Mouse (Mus musculus): Measurements from ENCODE around the gene Cabp4. TPM values are rescaled to one million over a fixed set of nuclear protein-coding genes. Genes with fewer than 3 reads are reported as not detected.

Gene Cabp4
- 0.04 TPM for polyA plus RNA-seq (2012; fragmentation: generic; extraction: Trizol)
- long read RNA-seq, experiment 1 = 0 reads
- long read RNA-seq, experiment 2 = 0 reads

DNA sequence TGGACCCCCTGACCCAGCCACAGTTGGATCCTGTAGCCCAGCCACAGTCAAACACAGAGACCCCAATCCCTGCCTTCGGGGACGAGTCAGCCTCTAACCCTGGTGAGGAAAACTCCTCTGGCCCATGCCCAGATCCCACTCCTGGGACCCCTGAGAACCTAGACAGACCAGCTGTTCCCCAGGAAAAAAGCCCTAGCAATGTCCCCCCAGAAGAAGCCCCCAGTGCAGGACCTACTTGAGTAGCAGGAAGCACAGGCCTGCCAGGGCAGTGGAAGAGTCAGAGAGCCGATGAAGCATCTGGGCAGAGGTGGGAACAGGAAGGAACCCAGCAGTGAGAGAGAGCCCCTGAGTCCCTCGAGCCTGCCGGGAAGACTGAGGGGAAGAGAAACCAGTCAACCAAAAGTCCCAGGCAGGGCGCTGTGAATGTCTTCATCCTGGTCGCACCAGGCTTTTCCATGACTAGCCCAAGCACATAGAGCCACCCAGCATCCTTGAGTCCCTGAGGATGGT is at the start of gene Cabp4:
TSS of gene Cabp4 (minus strand) at position 275 of the 510 bp plus-strand sequence.
- H3K27me3 ChIP-seq (ENCODE audit: control insufficient read depth, insufficient read depth, insufficient read length) = no peaks in the 10 kb centered on the region
- H3K79me2 ChIP-seq (ENCODE audit: control insufficient read depth, insufficient read depth) = peaks cover 3% of the 10 kb centered on the region
- no peak within 1 kb of the TSS for H3ac ChIP-seq (ENCODE audit: control insufficient read depth, insufficient read length, low read depth)
- H3K4me3 ChIP-seq (ENCODE audit: insufficient read depth, poor library complexity, severe bottlenecking) = no peak within 1 kb of the TSS
- no peak for TF ChIP-seq CEBPB (IDR thresholded peaks at IDR 0.05; ENCODE audit: low read depth)
- TF ChIP-seq MYOD1 (IDR thresholded peaks at IDR 0.05; ENCODE audit: control insufficient read depth, insufficient read length, low read depth) = no peak
- TF ChIP-seq MAX (IDR thresholded peaks at IDR 0.05) = no peak
- TF ChIP-seq FOSL1 (IDR thresholded peaks at IDR 0.05; ENCODE audit: insufficient read depth, low read length, poor library complexity, severe bottlenecking) = no peak
- TF ChIP-seq MYOG (IDR thresholded peaks at IDR 0.05; ENCODE audit: control insufficient read depth, extremely low read depth, insufficient read length) = no peak
- TF ChIP-seq USF1 (IDR thresholded peaks at IDR 0.05; ENCODE audit: low read depth) = no peak
- TF ChIP-seq CTCF (IDR thresholded peaks at IDR 0.05; ENCODE audit: control insufficient read depth, insufficient read depth, insufficient read length) = no peak
- peaks cover 2% of the 10 kb centered on the region for H3K79me3 ChIP-seq (ENCODE audit: low read depth)
- H3K36me3 ChIP-seq (ENCODE audit: control insufficient read depth, insufficient read depth) = no peaks in the 10 kb centered on the region

DNA sequence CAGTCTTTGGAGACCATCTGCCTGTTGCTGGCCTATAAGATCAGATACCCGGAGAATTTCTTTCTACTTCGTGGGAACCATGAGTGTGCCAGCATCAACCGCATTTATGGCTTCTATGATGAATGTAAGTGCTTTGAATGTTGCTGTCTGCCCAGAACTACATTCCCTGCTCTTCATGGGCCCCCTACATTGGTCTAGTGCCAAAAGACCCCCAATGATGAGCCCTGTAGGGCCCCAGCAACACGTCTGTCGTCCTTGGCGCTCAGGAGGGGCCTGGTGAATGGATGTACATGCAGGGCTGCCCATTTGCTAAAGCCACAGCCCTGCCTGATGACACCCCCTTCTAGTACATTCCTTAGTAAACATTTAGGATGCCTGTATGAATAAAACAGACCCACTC is 49.3 kb upstream of the Cabp4 start:
- Histone ChIP-seq H3K79me2 (ENCODE audit: control insufficient read depth, insufficient read depth) (peaks cover 47% of the 10 kb centered on the region), H3K79me3 (ENCODE audit: low read depth) (peaks cover 24% of the 10 kb centered on the region), H3K36me3 (ENCODE audit: control insufficient read depth, insufficient read depth) (peaks cover 53% of the 10 kb centered on the region), H3K27me3 (ENCODE audit: control insufficient read depth, insufficient read depth, insufficient read length) (no peaks in the 10 kb centered on the region), H3ac (ENCODE audit: control insufficient read depth, insufficient read length, low read depth) (peak overlapping the region; percentile 87), H3K4me3 (ENCODE audit: insufficient read depth, poor library complexity, severe bottlenecking) (peak overlapping the region; percentile 84)
- no peak for TF ChIP-seq FOSL1 (IDR thresholded peaks at IDR 0.05; ENCODE audit: insufficient read depth, low read length, poor library complexity, severe bottlenecking)
- no peak for TF ChIP-seq USF1 (IDR thresholded peaks at IDR 0.05; ENCODE audit: low read depth)

DNA sequence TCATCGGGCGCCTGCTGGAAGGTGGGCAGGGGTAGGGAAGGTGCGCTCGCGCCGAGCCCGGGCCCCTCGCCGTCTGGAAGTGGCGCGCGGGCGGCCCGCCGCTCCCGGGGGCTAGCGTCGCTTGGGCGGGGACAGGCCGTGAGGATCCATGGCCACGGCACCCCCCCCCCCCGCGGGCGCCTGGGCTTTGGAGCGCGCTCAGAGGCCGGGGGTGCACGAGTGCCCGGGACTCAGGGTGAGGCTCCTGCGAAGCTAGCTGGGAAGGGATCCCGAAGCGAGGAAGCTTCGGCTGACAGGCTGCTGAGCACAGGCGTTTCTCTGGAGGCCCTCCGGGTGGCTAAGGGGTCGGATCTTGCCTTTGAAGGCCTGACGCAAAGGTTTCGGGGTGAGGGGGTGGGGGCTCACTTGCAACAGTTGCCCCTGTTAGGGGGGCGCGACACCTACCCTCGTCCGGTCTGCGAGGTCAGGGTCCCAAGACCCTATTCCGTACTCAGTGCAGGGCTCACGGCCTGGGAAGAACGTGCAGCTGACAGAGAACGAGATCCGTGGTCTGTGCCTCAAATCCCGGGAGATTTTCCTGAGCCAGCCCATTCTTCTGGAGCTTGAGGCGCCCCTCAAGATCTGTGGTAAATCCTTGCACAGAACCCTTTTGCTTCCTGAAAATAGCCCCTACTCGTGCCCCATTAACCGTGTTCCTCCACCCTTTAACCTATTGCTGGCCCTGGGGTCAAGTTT is 48.6 kb upstream of the Cabp4 start:
- H3K4me3 ChIP-seq (ENCODE audit: insufficient read depth, poor library complexity, severe bottlenecking) = peak overlapping the region; percentile 84
- H3ac ChIP-seq (ENCODE audit: control insufficient read depth, insufficient read length, low read depth) = peak overlapping the region; percentile 87
- peaks cover 47% of the 10 kb centered on the region for H3K79me2 ChIP-seq (ENCODE audit: control insufficient read depth, insufficient read depth)
- peaks cover 24% of the 10 kb centered on the region for H3K79me3 ChIP-seq (ENCODE audit: low read depth)
- H3K27me3 ChIP-seq (ENCODE audit: control insufficient read depth, insufficient read depth, insufficient read length) = no peaks in the 10 kb centered on the region
- peaks cover 48% of the 10 kb centered on the region for H3K36me3 ChIP-seq (ENCODE audit: control insufficient read depth, insufficient read depth)
- no peak for TF ChIP-seq FOSL1 (IDR thresholded peaks at IDR 0.05; ENCODE audit: insufficient read depth, low read length, poor library complexity, severe bottlenecking)
- no peak for TF ChIP-seq MAX (IDR thresholded peaks at IDR 0.05)
- TF ChIP-seq MYOG (IDR thresholded peaks at IDR 0.05; ENCODE audit: control insufficient read depth, extremely low read depth, insufficient read length) = no peak
- TF ChIP-seq CTCF (IDR thresholded peaks at IDR 0.05; ENCODE audit: control insufficient read depth, insufficient read depth, insufficient read length) = no peak
- TF ChIP-seq USF1 (IDR thresholded peaks at IDR 0.05; ENCODE audit: low read depth) = no peak

DNA sequence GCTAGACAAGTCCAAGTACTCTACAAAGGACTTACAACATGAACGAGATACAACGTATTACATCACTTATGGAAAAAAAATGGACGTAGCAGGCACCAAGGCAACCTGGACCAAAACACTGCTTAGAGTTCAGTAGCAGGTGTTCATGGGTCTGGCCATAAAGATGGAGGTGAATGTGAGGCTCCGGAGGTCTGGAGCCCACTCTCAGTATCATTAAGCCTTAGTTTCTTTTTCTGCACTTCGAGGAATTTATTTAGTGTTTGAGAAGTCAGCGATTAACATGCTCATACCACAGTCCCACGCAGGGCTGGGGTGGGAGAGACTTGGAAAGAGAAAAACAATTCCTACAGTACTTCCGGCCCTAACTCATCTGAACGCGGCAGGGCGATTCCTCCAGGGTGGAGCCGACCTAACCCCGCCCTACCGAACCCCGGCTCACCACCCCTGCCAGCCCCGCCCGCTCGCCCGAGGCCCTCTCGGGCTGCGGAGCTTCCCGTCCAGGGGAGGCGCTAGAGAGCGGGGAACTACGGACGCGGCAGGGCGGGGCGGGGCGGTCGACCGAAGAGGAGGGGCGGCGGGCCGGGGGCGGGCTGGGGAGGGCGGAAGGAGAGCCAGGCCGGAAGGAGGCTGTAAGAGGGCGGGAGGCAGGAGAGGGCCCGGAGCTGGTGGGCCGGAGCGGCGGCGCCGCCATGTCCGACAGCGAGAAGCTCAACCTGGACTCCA is 47.9 kb upstream of the Cabp4 start, which contains the start of gene Ppp1ca:
TSS of gene Ppp1ca (plus strand) at position 538 of the 723 bp plus-strand sequence.
- Histone ChIP-seq H3K36me3 (ENCODE audit: control insufficient read depth, insufficient read depth) (peaks cover 41% of the 10 kb centered on the region), H3K4me3 (ENCODE audit: insufficient read depth, poor library complexity, severe bottlenecking) (peak within 1 kb of the TSS; percentile 84), H3ac (ENCODE audit: control insufficient read depth, insufficient read length, low read depth) (peak within 1 kb of the TSS; percentile 87), H3K79me2 (ENCODE audit: control insufficient read depth, insufficient read depth) (peaks cover 47% of the 10 kb centered on the region), H3K27me3 (ENCODE audit: control insufficient read depth, insufficient read depth, insufficient read length) (no peaks in the 10 kb centered on the region), H3K79me3 (ENCODE audit: low read depth) (peaks cover 24% of the 10 kb centered on the region)
- TF ChIP-seq CTCF (IDR thresholded peaks at IDR 0.05; ENCODE audit: control insufficient read depth, insufficient read depth, insufficient read length) = peak; percentile 88
- no peak for TF ChIP-seq MAX (IDR thresholded peaks at IDR 0.05)
- no peak for TF ChIP-seq MYOD1 (IDR thresholded peaks at IDR 0.05; ENCODE audit: control insufficient read depth, insufficient read length, low read depth)

DNA sequence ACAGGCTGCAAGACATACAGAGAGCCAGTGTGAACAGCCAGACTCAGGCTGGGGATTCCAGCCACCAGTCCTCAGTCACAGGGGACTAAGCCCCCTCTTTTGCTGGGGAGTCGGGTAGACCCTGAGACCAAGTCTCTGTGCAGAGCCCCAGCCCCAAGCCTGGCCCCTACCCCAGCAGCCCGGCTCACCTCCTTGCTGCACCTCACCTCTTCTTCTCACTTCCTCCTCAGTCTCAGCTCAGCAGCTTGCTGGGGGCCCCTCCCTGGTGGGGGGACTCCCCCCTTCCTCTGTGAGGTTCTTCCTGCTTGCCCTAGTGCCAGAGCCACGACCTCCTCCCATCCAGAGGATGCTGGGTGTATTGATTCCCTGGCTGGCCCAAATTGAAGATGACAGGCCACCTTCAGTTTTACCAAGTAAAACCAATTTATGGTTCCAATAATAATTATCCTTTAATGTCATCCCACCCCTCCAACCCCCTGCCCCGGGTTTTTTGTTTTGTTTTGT is 47.0 kb upstream of the Cabp4 start, which contains the start of gene Tbc1d10c:
TSS of gene Tbc1d10c (minus strand) at position 454 of the 504 bp plus-strand sequence.
- TF ChIP-seq CEBPB (IDR thresholded peaks at IDR 0.05; ENCODE audit: low read depth) (no peak), MAX (IDR thresholded peaks at IDR 0.05) (no peak), CTCF (IDR thresholded peaks at IDR 0.05; ENCODE audit: control insufficient read depth, insufficient read depth, insufficient read length) (no peak), MYOD1 (IDR thresholded peaks at IDR 0.05; ENCODE audit: control insufficient read depth, insufficient read length, low read depth) (no peak), MYOG (IDR thresholded peaks at IDR 0.05; ENCODE audit: control insufficient read depth, extremely low read depth, insufficient read length) (no peak), USF1 (IDR thresholded peaks at IDR 0.05; ENCODE audit: low read depth) (no peak), FOSL1 (IDR thresholded peaks at IDR 0.05; ENCODE audit: insufficient read depth, low read length, poor library complexity, severe bottlenecking) (no peak)
- Histone ChIP-seq H3ac (ENCODE audit: control insufficient read depth, insufficient read length, low read depth) (peak within 1 kb of the TSS; percentile 87), H3K36me3 (ENCODE audit: control insufficient read depth, insufficient read depth) (peaks cover 33% of the 10 kb centered on the region), H3K27me3 (ENCODE audit: control insufficient read depth, insufficient read depth, insufficient read length) (no peaks in the 10 kb centered on the region), H3K79me3 (ENCODE audit: low read depth) (peaks cover 24% of the 10 kb centered on the region), H3K79me2 (ENCODE audit: control insufficient read depth, insufficient read depth) (peaks cover 39% of the 10 kb centered on the region), H3K4me3 (ENCODE audit: insufficient read depth, poor library complexity, severe bottlenecking) (peak within 1 kb of the TSS; percentile 84)
